Mouse (Mus musculus) kidney, adult 2 months (tissue): ENCODE data around the gene Snap25.

Experiments used
- CTCF ChIP-seq: fragments of 200-500 bp; conservative IDR thresholded peaks from 2 replicates; pipeline ENCODE4 v1.5.1; 2011; ENCODE audit warnings: low read depth, mild to moderate bottlenecking, control low read depth, low read length, moderate library complexity, mixed read lengths; ENCODE audit not compliant: insufficient read depth, insufficient read length
- POLR2A ChIP-seq: fragments of 200-500 bp; IDR thresholded peaks from one replicate; pipeline ENCODE4 v1.6.1; 2011; ENCODE audit warnings: low read depth, low read length, control low read depth

DNA sequence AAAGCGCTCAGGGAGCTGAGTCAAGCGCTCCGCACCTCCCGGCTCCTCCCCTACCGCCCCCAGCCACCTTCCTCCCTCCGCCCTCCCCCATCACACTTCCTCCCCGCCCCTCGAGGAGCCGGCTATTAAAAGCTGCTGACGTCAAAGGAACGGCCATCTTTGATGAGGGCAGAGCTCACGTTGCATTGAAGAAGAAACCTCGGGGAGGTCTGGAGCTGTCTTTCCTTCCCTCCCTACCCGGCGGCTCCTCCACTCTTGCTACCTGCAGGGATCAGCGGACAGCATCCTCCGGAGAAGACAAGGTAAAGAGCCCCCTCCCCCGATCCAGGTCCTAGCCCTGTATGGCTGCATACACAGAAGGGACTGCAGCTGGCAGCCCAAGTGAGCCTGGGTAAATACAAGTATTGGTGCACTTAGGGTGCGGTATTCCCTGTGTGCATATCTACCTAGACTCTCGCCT lies at the start of gene Snap25:
- TF ChIP-seq POLR2A (no peak), CTCF (no peak)
